Mouse (Mus musculus): ENCODE data around the gene Tshz2.

DNA sequence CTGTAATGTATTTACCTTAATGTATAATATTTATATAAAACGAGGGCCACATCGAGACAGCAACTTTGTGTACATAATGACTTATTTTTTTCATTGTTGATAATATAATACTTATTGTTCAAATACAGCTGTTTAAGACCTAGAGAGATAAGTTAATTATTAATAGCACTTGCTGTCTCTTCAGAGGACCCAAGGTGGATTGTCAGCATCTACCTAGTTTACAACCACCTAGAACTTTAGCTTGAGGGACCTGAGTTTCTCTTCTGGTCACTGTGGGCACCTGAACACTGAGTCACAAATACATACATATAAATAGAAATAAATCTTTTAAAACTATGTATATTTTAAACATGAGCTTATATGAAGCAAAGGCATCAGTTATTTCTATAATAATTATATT is 110.0 kb downstream of the Tshz2 start:
- no peak for TF ChIP-seq CTCF (IDR thresholded peaks at IDR 0.05)
- no peak for TF ChIP-seq EP300 (IDR thresholded peaks at IDR 0.05)

Data from lung, postnatal 0 days (tissue).